Mouse (Mus musculus) ES-Bruce4 (cell line): Measurements from ENCODE around the gene P4htm. TPM values are rescaled to one million over a fixed set of nuclear protein-coding genes. Genes with fewer than 3 reads are reported as not detected.
A peak's percentile ranks its signal among the peaks of the same experiment; 100 is the strongest.

Source experiments
- H3K27ac ChIP-seq: 2 replicates; pipeline ENCODE4 v1.5.1; 2012; ENCODE audit warnings: low read length, inconsistent platforms; ENCODE audit not compliant: insufficient read depth
- H3K27me3 ChIP-seq: 2 replicates; pipeline ENCODE4 v1.6.1; 2012; ENCODE audit warnings: mild to moderate bottlenecking, low read length, inconsistent platforms; ENCODE audit not compliant: control insufficient read depth, poor library complexity, insufficient read depth, severe bottlenecking
- H3K36me3 ChIP-seq: 2 replicates; pipeline ENCODE4 v1.6.1; 2012; ENCODE audit warnings: inconsistent platforms, mild to moderate bottlenecking, low read length, moderate library complexity; ENCODE audit not compliant: control insufficient read depth, poor library complexity, insufficient read depth, severe bottlenecking
- H3K4me1 ChIP-seq: one replicate; pipeline ENCODE4 v1.8.1; 2011; ENCODE audit warnings: low read length; ENCODE audit not compliant: control insufficient read depth, insufficient read depth
- H3K4me3 ChIP-seq: 2 replicates; pipeline ENCODE4 v1.5.1; 2011; ENCODE audit warnings: low read depth, mild to moderate bottlenecking, low read length
- H3K9ac ChIP-seq: 2 replicates; pipeline ENCODE4 v1.6.1; 2012; ENCODE audit warnings: low read depth, mild to moderate bottlenecking, inconsistent platforms; ENCODE audit not compliant: poor library complexity, severe bottlenecking
- H3K9me3 ChIP-seq: replicated peaks from 2 replicates; pipeline ENCODE4 v1.6.1; 2012; ENCODE audit warnings: mild to moderate bottlenecking, low read length, inconsistent platforms; ENCODE audit not compliant: control insufficient read depth, poor library complexity, insufficient read depth, severe bottlenecking
- CTCF ChIP-seq: IDR thresholded peaks from one replicate; pipeline ENCODE4 v1.8.1; 2011; ENCODE audit warnings: low read depth, low read length
- EP300 ChIP-seq: IDR thresholded peaks from 2 replicates; pipeline ENCODE4 v1.6.1; 2011; ENCODE audit warnings: low read depth, low read length; ENCODE audit not compliant: insufficient read depth
- POLR2A ChIP-seq: IDR thresholded peaks from one replicate; pipeline ENCODE4 v1.8.1; 2011; ENCODE audit warnings: low read length; ENCODE audit not compliant: insufficient read depth
- polyA plus RNA-seq: library from polyadenylated mRNA; stranded (reverse); fragments of >200 nt; gene quantifications from 2 replicates; pipeline ENCODE4 v1.2.4, GENCODE M21; 2011; ENCODE audit warnings: low read depth; ENCODE audit not compliant: missing spikeins, insufficient read depth, insufficient read length

P4htm gene
- polyA plus RNA-seq, 1 experiment = 2.4 TPM

DNA sequence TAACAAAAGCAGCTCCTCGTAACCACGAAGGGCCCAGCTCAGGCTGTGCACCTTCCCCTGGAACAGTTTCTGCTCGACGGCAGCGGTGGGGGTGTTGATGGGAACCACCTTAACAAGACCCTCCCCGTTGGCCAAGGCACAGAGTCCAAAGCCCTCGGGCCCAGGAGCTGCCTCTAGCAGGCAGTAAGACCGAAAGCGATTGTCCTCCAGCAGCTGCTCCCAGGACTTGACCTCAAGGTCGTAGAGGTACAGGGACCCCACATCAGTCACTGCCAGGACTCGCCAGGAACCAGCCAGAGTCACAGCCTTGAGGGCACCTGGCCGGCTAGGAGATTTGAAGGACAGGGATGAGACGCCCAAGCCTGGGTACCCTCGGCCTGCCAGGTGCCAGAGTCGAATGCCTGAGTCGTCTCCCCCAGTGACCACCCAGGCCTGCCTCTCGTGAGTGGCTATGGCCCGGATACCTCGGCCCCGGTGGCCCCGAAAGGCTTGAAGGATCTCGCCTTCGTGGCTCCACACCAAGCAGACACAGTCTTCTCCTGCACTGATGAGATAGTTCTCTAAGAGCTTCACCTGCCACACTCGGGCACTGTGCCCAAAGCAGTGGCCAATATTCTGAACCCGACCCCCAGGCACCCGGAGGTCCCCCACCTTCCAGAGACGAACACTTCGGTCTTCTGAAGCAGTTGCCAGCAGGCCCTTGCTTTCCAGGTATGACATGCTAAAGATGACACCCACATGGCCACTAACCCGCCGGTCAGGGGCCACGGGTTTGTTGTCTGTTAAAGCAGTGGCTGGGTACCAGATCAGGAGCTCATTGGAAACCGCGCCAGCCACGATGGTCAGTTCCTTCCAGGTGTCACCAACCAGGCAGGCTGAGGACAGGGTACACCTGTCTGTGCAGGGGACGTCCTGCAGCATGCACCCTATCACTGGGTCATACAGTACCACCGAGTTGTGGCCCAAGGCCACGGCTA is 21.9 kb downstream of the P4htm start:
- Histone ChIP-seq H3K9ac (no peak overlapping the region), H3K36me3 (peaks cover 13% of the 10 kb centered on the region), H3K27me3 (no peaks in the 10 kb centered on the region), H3K4me3 (no peak overlapping the region), H3K9me3 (no peaks in the 10 kb centered on the region), H3K27ac (no peak overlapping the region), H3K4me1 (peaks cover 15% of the 10 kb centered on the region)
- TF ChIP-seq CTCF (no peak), POLR2A (no peak), EP300 (no peak)

- Histone ChIP-seq H3K9me3 (no peaks in the 10 kb centered on the region), H3K9ac (no peak overlapping the region), H3K4me1 (peaks cover 15% of the 10 kb centered on the region), H3K4me3 (no peak overlapping the region), H3K36me3 (peaks cover 13% of the 10 kb centered on the region), H3K27ac (no peak overlapping the region), H3K27me3 (no peaks in the 10 kb centered on the region)
- TF ChIP-seq CTCF (no peak), EP300 (no peak), POLR2A (no peak)
Observed at GRCm38 (mm10) chr9:108574921-108575320, 22.5 kb downstream of the P4htm start.

- Histone ChIP-seq H3K27me3 (no peaks in the 10 kb centered on the region), H3K9ac (no peak overlapping the region), H3K36me3 (peaks cover 13% of the 10 kb centered on the region), H3K27ac (no peak overlapping the region), H3K4me3 (peak overlapping the region; percentile 13; the same call in 1 of the 2 replicates), H3K4me1 (peaks cover 12% of the 10 kb centered on the region), H3K9me3 (no peaks in the 10 kb centered on the region)
- TF ChIP-seq CTCF = peak; percentile 79
- peak; percentile 65; the same call in 1 of the 2 replicates for TF ChIP-seq EP300
- TF ChIP-seq POLR2A = no peak
Observed at GRCm38 (mm10) chr9:108573774-108574690, 23.4 kb downstream of the P4htm start.

DNA sequence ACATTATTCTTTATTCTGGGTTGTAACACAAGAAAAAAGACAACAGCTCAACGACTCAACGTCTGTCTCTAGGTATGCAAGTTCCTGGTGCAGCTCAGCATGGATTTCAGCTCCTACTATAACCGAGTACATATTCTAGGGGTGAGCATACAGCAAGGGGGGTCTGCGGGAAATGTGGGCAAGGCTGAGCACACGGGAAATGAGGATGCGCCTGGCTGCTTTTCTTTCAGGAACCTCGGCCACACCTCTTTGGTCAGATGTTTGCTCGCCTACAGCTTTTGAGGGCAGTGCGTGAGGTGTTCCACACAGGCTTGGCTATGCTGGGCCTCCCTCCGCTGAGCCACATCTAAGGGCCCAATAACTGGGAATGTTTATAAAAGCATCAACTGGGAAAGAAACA is 25.1 kb downstream of the P4htm start:
- Histone ChIP-seq H3K4me1 (peaks cover 12% of the 10 kb centered on the region), H3K9me3 (no peaks in the 10 kb centered on the region), H3K9ac (no peak overlapping the region), H3K27ac (no peak overlapping the region), H3K36me3 (peaks cover 13% of the 10 kb centered on the region), H3K4me3 (no peak overlapping the region), H3K27me3 (no peaks in the 10 kb centered on the region)
- TF ChIP-seq POLR2A = no peak

DNA sequence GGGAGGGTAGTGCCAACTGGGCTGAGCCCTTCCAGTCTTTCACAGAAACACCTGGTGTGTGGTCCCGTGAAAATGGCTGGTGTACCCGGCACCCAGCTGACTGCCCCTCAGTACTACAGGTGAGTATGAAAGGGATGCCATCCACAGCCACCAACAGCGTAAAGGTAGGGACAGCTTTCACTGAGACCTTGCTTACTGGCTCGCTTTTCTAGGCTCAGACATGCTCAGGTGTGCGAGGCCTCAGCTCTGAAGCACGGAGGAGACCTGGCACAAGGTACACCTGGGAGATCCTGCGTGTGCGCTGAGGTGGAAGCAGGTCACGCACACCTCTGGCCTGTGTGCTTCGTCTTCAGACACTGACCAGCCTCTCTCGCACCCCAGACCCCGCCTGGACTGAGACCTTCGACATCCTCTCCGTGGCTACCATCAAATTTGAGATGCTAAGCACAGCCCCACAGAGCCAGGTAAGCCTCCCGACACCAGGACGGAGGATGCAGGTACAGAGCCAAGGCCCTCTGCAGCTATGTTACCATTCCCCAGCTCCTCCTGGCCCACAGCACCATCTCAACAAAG is 26.0 kb downstream of the P4htm start:
- H3K9me3 ChIP-seq = no peaks in the 10 kb centered on the region
- H3K36me3 ChIP-seq = peaks cover 13% of the 10 kb centered on the region
- TF ChIP-seq CTCF (no peak), EP300 (no peak), POLR2A (no peak)
- H3K4me3 ChIP-seq = no peak overlapping the region
- no peaks in the 10 kb centered on the region for H3K27me3 ChIP-seq
- H3K4me1 ChIP-seq = peaks cover 10% of the 10 kb centered on the region
- H3K27ac ChIP-seq = no peak overlapping the region
- no peak overlapping the region for H3K9ac ChIP-seq
